In genomic region chr5:132579774-132580173, GRCm38 (mm10) we compare ENCODE assay signal across 29 mouse cellular contexts. TPM values are rescaled to one million over a fixed set of nuclear protein-coding genes. Genes with fewer than 3 reads are reported as not detected.
DNase-seq lines count a peak whose midpoint lies in the region; ATAC-seq and TF ChIP-seq lines count a peak whose summit lies in the region.
"Had no signal": no experiment of that assay in that cellular context is flagged by ENCODE, and none has a peak within 500 bp of the region (broad histone marks: within the 10 kb centered on the region; RNA-seq: fewer than 3 reads in every experiment).

No protein-coding gene starts in this region.

- no peaks in the 10 kb centered on the region for H3K9me3 ChIP-seq in hindbrain, embryonic 11.5 days (ENCODE audit: control insufficient read depth, low read length)
- no peaks in the 10 kb centered on the region for H3K9me3 ChIP-seq in hindbrain, embryonic 14.5 days (ENCODE audit: control insufficient read depth, low read length)
- H3K9me3 ChIP-seq in midbrain, postnatal 0 days (ENCODE audit: low read length) = no peaks in the 10 kb centered on the region
- H3K9me3 ChIP-seq in midbrain, embryonic 13.5 days = no peaks in the 10 kb centered on the region
- H3K9me3 ChIP-seq: embryonic facial prominence, embryonic 15.5 days; heart, embryonic 13.5 days; hindbrain, embryonic 12.5 days; liver, embryonic 13.5 days; midbrain, embryonic 12.5 days; neural tube, embryonic 13.5 days had no signal

- no peak overlapping the region for H3K4me3 ChIP-seq in hindbrain, embryonic 11.5 days (ENCODE audit: low read depth, low read length)
- H3K4me3 ChIP-seq in hindbrain, embryonic 14.5 days (replicated peaks; ENCODE audit: low read length) = no peak overlapping the region
- H3K4me3 ChIP-seq in midbrain, postnatal 0 days (ENCODE audit: low read depth, low read length) = no peak overlapping the region
- H3K4me3 ChIP-seq in midbrain, embryonic 13.5 days (replicated peaks) = no peak overlapping the region
- H3K4me3 ChIP-seq: embryonic facial prominence, embryonic 15.5 days; heart, embryonic 13.5 days; hindbrain, embryonic 12.5 days; liver, embryonic 13.5 days; midbrain, embryonic 12.5 days; myocyte; neural tube, embryonic 13.5 days had no signal

- DNase-seq in hindbrain, embryonic 11.5 days (ENCODE audit: low spot score) = peak; percentile 6
- no peak for DNase-seq in hindbrain, embryonic 14.5 days (ENCODE audit: low spot score)
- DNase-seq in midbrain, postnatal 0 days (ENCODE audit: low spot score) = peak; percentile 32
- no peak for DNase-seq in ovary, postnatal 36 days (ENCODE audit: low spot score)
- no peak for DNase-seq in gastrocnemius, postnatal 4 days (ENCODE audit: low spot score in 2 of 2)
- DNase-seq: adrenal gland, adult 8-10 months; B cell, adult 2 months; cerebellum, adult 2 months; cerebellum, postnatal 25 days; embryo, embryonic 11 days; gastrocnemius, postnatal 14 days; heart, adult 18-20 months; heart, postnatal 14 days; kidney, adult 2 months; liver, embryonic 13.5 days; lung, adult 2 months; lung, postnatal 14 days; thymus, postnatal 14 days had no signal

- WGBS in hindbrain, embryonic 11.5 days = 55% methylated on average over 7 of the region's 7 CpGs
- 38% methylated on average over 7 of the region's 7 CpGs for WGBS in hindbrain, embryonic 14.5 days
- 53% methylated on average over 7 of the region's 7 CpGs for WGBS in midbrain, postnatal 0 days
- 47% methylated on average over 7 of the region's 7 CpGs for WGBS in midbrain, embryonic 13.5 days

- no peak overlapping the region for H3K9ac ChIP-seq in hindbrain, embryonic 11.5 days (ENCODE audit: low read depth, low read length)
- no peak overlapping the region for H3K9ac ChIP-seq in hindbrain, embryonic 14.5 days
- no peak overlapping the region for H3K9ac ChIP-seq in midbrain, postnatal 0 days (replicated peaks; ENCODE audit: low read length, poor library complexity, severe bottlenecking)
- no peak overlapping the region for H3K9ac ChIP-seq in midbrain, embryonic 13.5 days (replicated peaks)
- H3K9ac ChIP-seq: embryonic facial prominence, embryonic 15.5 days; heart, embryonic 13.5 days; hindbrain, embryonic 12.5 days; liver, embryonic 13.5 days; midbrain, embryonic 12.5 days; neural tube, embryonic 13.5 days had no signal

- H3K27ac ChIP-seq in hindbrain, embryonic 11.5 days (ENCODE audit: low read depth, low read length) = no peak overlapping the region
- no peak overlapping the region for H3K27ac ChIP-seq in hindbrain, embryonic 14.5 days
- H3K27ac ChIP-seq in midbrain, postnatal 0 days (ENCODE audit: low read depth, low read length) = no peak overlapping the region
- no peak overlapping the region for H3K27ac ChIP-seq in midbrain, embryonic 13.5 days
- H3K27ac ChIP-seq: embryonic facial prominence, embryonic 15.5 days; heart, embryonic 13.5 days; hindbrain, embryonic 12.5 days; kidney, postnatal 0 days; liver, embryonic 13.5 days; midbrain, embryonic 12.5 days; neural tube, embryonic 13.5 days had no signal

- no peak for ATAC-seq in hindbrain, embryonic 11.5 days (ENCODE audit: low FRiP score)
- no peak for ATAC-seq in hindbrain, embryonic 14.5 days (ENCODE audit: low FRiP score)
- no peak for ATAC-seq in midbrain, postnatal 0 days (ENCODE audit: low FRiP score)
- ATAC-seq in midbrain, embryonic 13.5 days = no peak
- peak; percentile 52; the same call in 1 of the 2 replicates for ATAC-seq in common myeloid progenitor, adult 5-6 weeks (replicated peaks; ENCODE audit: low read depth, poor library complexity, severe bottlenecking)

- no peak for TF ChIP-seq CTCF in midbrain, postnatal 0 days (IDR thresholded peaks at IDR 0.05)

- no peaks in the 10 kb centered on the region for H3K36me3 ChIP-seq in hindbrain, embryonic 11.5 days (ENCODE audit: control insufficient read depth, insufficient read depth, low read length)
- H3K36me3 ChIP-seq in hindbrain, embryonic 14.5 days (replicated peaks; ENCODE audit: control insufficient read depth, insufficient read depth) = no peaks in the 10 kb centered on the region
- H3K36me3 ChIP-seq in midbrain, postnatal 0 days (ENCODE audit: insufficient read depth, low read length) = no peaks in the 10 kb centered on the region
- no peaks in the 10 kb centered on the region for H3K36me3 ChIP-seq in midbrain, embryonic 13.5 days
- H3K36me3 ChIP-seq: embryonic facial prominence, embryonic 15.5 days; G1E; heart, embryonic 13.5 days; hindbrain, embryonic 12.5 days; liver, embryonic 13.5 days; midbrain, embryonic 12.5 days; neural tube, embryonic 13.5 days had no signal

- H3K4me2 ChIP-seq in hindbrain, embryonic 11.5 days (replicated peaks; ENCODE audit: low read depth, low read length) = no peak overlapping the region
- H3K4me2 ChIP-seq in hindbrain, embryonic 14.5 days (replicated peaks) = no peak overlapping the region
- H3K4me2 ChIP-seq in midbrain, postnatal 0 days (ENCODE audit: low read depth, low read length, poor library complexity, severe bottlenecking) = no peak overlapping the region
- no peak overlapping the region for H3K4me2 ChIP-seq in midbrain, embryonic 13.5 days (replicated peaks)
- H3K4me2 ChIP-seq: embryonic facial prominence, embryonic 15.5 days; heart, embryonic 13.5 days; hindbrain, embryonic 12.5 days; liver, embryonic 13.5 days; midbrain, embryonic 12.5 days; neural tube, embryonic 13.5 days had no signal

- H3K27me3 ChIP-seq in hindbrain, embryonic 11.5 days (ENCODE audit: control insufficient read depth, insufficient read depth, low read length) = no peaks in the 10 kb centered on the region
- H3K27me3 ChIP-seq in hindbrain, embryonic 14.5 days (ENCODE audit: control insufficient read depth, insufficient read depth, low read length) = no peaks in the 10 kb centered on the region
- H3K27me3 ChIP-seq in midbrain, postnatal 0 days (ENCODE audit: insufficient read depth, low read length) = no peaks in the 10 kb centered on the region
- H3K27me3 ChIP-seq in midbrain, embryonic 13.5 days = 0 out of 2 replicates have a peak, but pooled peaks cover 5% of the 10 kb centered on the region
- H3K27me3 ChIP-seq: CH12.LX; embryonic facial prominence, embryonic 15.5 days; heart, embryonic 13.5 days; hindbrain, embryonic 12.5 days; liver, embryonic 13.5 days; neural tube, embryonic 13.5 days had no signal

- H3K4me1 ChIP-seq in hindbrain, embryonic 11.5 days (replicated peaks; ENCODE audit: control insufficient read depth, insufficient read depth, low read length) = no peaks in the 10 kb centered on the region
- no peaks in the 10 kb centered on the region for H3K4me1 ChIP-seq in hindbrain, embryonic 14.5 days (replicated peaks; ENCODE audit: control insufficient read depth, insufficient read depth, low read length)
- H3K4me1 ChIP-seq in midbrain, postnatal 0 days (ENCODE audit: insufficient read depth, low read length) = no peaks in the 10 kb centered on the region
- H3K4me1 ChIP-seq in midbrain, embryonic 13.5 days (replicated peaks) = no peaks in the 10 kb centered on the region
- H3K4me1 ChIP-seq: embryonic facial prominence, embryonic 15.5 days; heart, embryonic 13.5 days; liver, embryonic 13.5 days; midbrain, embryonic 12.5 days; neural tube, embryonic 13.5 days had no signal

RNA-seq across cellular contexts. Expression of gene Auts2, which starts 36.6 kb away (rescaled TPM):
- polyA plus RNA-seq in hindbrain, embryonic 11.5 days (2014; fragmentation: Nextera tagmentation; extraction: Ambion mirVana) = 49.5 and 70.3 TPM in 2 replicates
- polyA plus RNA-seq in hindbrain, embryonic 14.5 days (2014; fragmentation: Nextera tagmentation; extraction: Ambion mirVana) = 53.3 and 61.8 TPM in 2 replicates
- total RNA-seq in midbrain, postnatal 0 days (2014; rRNA removed) = 57.5 and 58.7 TPM in 2 replicates
- polyA plus RNA-seq in midbrain, postnatal 0 days (2015; fragmentation: Nextera tagmentation; extraction: Ambion mirVana) = 28.6 and 35.2 TPM in 2 replicates
- polyA plus RNA-seq in midbrain, embryonic 13.5 days (2015; fragmentation: Nextera tagmentation; extraction: Ambion mirVana) = 73.1 and 76.2 TPM in 2 replicates
- total RNA-seq in common myeloid progenitor, adult 5-6 weeks (2017) = 5.8 and 10.4 TPM in 2 replicates
- 10 to 100 TPM; 43.4 to 57.3 TPM for total RNA-seq in gastrocnemius, postnatal 4 days (2021)
- total RNA-seq: CH12.LX had no signal

Comparison
In these comparisons a context has a peak if more than half of its experiments do, and no peak if none do; other contexts are left out.
1. DNase-seq: peak in hindbrain, embryonic 11.5 days (single experiment) and midbrain, postnatal 0 days (single experiment); none in hindbrain, embryonic 14.5 days (single experiment), ovary, postnatal 36 days (single experiment) and gastrocnemius, postnatal 4 days (0 of 2).